Mouse (Mus musculus) spleen, adult 2 months (tissue): Measurements from ENCODE around the gene Tns2. TPM values are rescaled to one million over a fixed set of nuclear protein-coding genes. Genes with fewer than 3 reads are reported as not detected.

Experiments
- DNase-seq, 2 experiments: peaks; one replicate each; pipeline versions ENCODE4 v3.0.0 to v3.0.0-alpha.2; 2012 to 2021; ENCODE audit warnings: low spot score in 2 of 2, low read depth in 1 of 2
- H3K27ac ChIP-seq: fragments of 200-500 bp; 2 replicates; pipeline ENCODE4 v1.5.1; 2012; ENCODE audit warnings: low read length, inconsistent platforms; ENCODE audit not compliant: insufficient read depth
- H3K27me3 ChIP-seq: fragments of 200-500 bp; 2 replicates; pipeline ENCODE4 v1.6.1; 2012; ENCODE audit warnings: mild to moderate bottlenecking, moderate library complexity, low read length, inconsistent platforms; ENCODE audit not compliant: control insufficient read depth, insufficient read depth
- H3K36me3 ChIP-seq: fragments of 200-500 bp; 2 replicates; pipeline ENCODE4 v1.6.1; 2012; ENCODE audit warnings: mild to moderate bottlenecking, low read length, inconsistent platforms; ENCODE audit not compliant: control insufficient read depth, insufficient read depth
- H3K4me1 ChIP-seq: fragments of 200-500 bp; 2 replicates; pipeline ENCODE4 v1.6.1; 2011; ENCODE audit warnings: inconsistent platforms; ENCODE audit not compliant: control insufficient read depth, insufficient read depth, insufficient read length
- H3K4me3 ChIP-seq: fragments of 200-500 bp; 2 replicates; pipeline ENCODE4 v1.5.1; 2011; ENCODE audit warnings: mild to moderate bottlenecking, inconsistent platforms; ENCODE audit not compliant: insufficient read depth, insufficient read length; ENCODE audit errors: extremely low read depth
- CTCF ChIP-seq: fragments of 200-500 bp; IDR thresholded peaks from 2 replicates; pipeline ENCODE4 v1.5.1; 2011; ENCODE audit warnings: mild to moderate bottlenecking, inconsistent platforms; ENCODE audit not compliant: insufficient read depth, insufficient read length, insufficient replicate concordance; ENCODE audit errors: extremely low read depth
- POLR2A ChIP-seq: fragments of 200-500 bp; IDR thresholded peaks from 2 replicates; pipeline ENCODE4 v1.6.1; 2011; ENCODE audit warnings: low read depth, low read length, inconsistent platforms
- WGBS: fragments of 180-500 bp; shearing (Covaris S2); methylation state at CpG from one replicate; pipeline ENCODE4 v1.1.7; 2018; 5-methylcytosine and 5-hydroxymethylcytosine counted together
- polyA plus RNA-seq: library from polyadenylated mRNA; depleted of rRNA; stranded (reverse); fragments of >200 nt; gene quantifications from 2 replicates; pipeline ENCODE4 v1.2.3, GENCODE M21; 2012

Gene Tns2
- polyA plus RNA-seq, 1 experiment: 44.5 TPM

DNA sequence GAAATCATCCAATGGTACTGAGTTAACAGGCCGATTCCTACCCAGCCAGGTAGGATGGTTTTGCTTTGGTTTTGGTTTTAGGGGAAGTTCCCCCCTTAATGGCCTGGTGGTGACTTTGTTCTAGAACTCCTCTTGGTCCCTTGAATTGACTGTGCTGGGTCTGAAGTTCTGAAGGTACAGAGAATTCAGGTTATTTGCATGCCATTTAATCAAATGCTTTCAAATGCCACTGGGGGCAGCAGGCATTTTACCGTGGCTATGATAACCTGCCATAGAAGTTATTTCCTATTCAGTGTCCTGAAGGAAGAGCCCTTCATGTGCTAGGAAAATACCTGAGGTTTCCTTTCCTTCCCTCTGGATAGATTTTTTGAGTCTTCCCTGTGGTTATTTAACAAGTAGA is 19.8 kb upstream of the Tns2 start:
- Histone ChIP-seq H3K4me1 (0 out of 2 replicates have a peak, but pooled peaks cover under 1% of the 10 kb centered on the region), H3K27ac (no peak overlapping the region), H3K27me3 (no peaks in the 10 kb centered on the region), H3K36me3 (peaks cover 20% of the 10 kb centered on the region), H3K4me3 (no peak overlapping the region)
- TF ChIP-seq CTCF: no peak
- no peak for TF ChIP-seq POLR2A
- 41% methylated on average over 2 of the region's 2 CpGs for WGBS
- no peak for DNase-seq

DNA sequence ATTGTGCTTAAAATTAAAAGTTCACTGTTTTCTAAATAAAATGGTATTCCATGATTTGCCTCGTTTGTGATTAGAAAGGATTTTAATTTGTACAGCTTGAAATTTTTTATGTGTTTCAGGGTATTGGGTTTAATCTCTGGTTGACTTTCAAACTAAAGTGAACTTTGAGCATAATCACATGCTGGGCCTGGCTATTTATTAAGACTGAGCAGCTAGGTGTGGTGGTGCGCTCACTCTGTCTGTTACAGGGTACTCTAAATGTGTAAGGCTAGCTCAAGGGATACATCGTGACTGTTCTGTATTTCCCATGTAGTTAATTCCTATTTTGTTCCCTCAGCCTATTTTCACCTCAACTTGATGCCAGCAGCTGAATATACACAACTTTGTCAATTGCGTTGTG is 18.1 kb upstream of the Tns2 start:
- H3K4me1 ChIP-seq: no peaks in the 10 kb centered on the region
- H3K27ac ChIP-seq: no peak overlapping the region
- TF ChIP-seq POLR2A: no peak
- TF ChIP-seq CTCF: no peak
- no peak overlapping the region for H3K4me3 ChIP-seq
- WGBS: 89% methylated on average over 4 of the region's 4 CpGs
- peaks cover 29% of the 10 kb centered on the region for H3K36me3 ChIP-seq
- no peak for DNase-seq
- no peaks in the 10 kb centered on the region for H3K27me3 ChIP-seq

DNA sequence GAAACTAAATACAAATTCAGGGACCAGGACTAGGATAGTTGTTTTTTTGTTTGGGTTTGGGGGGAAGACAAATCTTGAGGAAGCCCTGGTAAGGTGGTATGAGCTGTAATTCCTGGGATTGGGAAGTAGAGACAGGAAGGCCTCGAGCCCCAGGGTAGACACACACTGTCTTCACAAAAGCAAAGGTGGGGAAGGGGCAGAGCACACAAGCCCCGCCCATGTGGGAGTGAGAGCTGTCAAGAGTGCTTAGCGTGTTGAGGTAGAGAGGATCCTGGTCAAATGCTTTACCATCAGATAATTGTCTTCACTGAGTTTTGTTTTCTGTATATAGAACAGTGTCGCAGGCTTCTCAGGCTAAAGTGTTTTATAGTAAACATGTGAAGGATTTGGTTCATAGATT is 17.2 kb upstream of the Tns2 start:
- DNase-seq: no peak
- TF ChIP-seq POLR2A (no peak), CTCF (no peak)
- no peak overlapping the region for H3K27ac ChIP-seq
- H3K4me3 ChIP-seq: no peak overlapping the region
- H3K36me3 ChIP-seq: peaks cover 35% of the 10 kb centered on the region
- no peaks in the 10 kb centered on the region for H3K4me1 ChIP-seq
- no peaks in the 10 kb centered on the region for H3K27me3 ChIP-seq
- 86% methylated on average over 4 of the region's 4 CpGs for WGBS

DNA sequence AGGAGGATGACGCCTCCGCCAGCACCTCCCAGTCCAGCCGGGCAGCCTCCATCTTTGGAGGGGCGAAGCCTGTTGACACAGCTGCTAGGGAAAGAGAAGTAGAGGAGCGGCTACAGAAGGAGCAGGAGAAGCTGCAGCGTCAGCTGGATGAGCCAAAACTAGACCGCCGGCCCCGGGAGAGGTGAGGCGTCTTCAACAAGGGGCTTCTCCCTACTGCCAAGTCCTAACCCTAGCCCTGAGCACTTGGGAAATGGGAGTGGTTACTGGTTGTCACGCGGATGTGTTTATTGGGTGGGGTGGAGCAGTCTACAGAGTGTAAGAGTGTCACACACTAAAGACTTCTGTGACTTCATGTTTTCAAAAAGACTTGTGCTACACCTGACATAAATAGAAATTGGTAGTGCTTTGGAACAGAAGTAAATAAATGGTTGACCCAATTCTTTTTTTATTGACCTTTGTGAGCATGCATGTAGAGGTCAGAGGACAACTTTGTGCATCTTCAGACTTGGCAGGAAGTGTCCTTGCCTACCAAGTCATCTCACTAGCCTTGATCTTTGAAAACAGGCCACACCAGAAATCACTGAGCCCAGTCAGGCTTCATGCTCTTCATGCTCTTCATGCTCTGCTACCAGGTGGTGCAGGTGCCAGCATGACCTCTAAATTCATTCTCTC is 10.2 kb upstream of the Tns2 start:
- DNase-seq: no peak

DNA sequence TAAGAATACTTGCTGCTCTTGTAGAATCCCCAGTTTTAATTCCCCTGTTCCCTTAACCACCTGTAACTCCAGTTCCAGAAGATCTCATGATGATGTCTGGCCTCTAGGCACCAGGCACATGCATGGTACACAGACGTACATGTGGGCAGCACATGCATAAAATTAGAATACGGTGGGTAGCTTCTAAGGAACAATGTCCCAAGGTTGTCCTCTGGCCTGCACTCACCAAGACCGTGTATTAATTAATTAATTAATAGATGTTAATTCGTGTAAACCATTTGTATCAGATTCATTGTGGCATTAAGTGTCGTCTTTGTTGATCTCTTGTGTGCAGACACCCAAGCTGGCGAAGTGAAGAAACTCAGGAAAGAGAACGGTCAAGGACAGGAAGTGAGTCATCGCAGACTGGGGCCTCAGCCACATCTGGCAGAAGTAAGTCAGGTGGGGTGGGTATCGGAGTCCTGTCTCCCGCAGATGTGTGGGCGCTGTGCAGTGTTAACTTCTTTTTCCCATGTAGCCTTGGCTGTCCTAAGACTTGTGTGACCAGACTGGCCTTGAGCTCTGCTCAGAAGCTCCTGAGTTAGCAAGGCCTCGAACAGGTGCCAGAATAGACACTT is 9.0 kb upstream of the Tns2 start:
- WGBS: 37% methylated on average over 12 of the region's 12 CpGs
- no peak overlapping the region for H3K27ac ChIP-seq
- H3K4me3 ChIP-seq: no peak overlapping the region
- TF ChIP-seq CTCF: no peak
- TF ChIP-seq POLR2A: no peak
- H3K27me3 ChIP-seq: no peaks in the 10 kb centered on the region
- H3K4me1 ChIP-seq: no peaks in the 10 kb centered on the region
- no peak for DNase-seq
- peaks cover 71% of the 10 kb centered on the region for H3K36me3 ChIP-seq

More for the DNA sequence above, 10.2 kb upstream of the Tns2 start:
- Histone ChIP-seq H3K27me3 (no peaks in the 10 kb centered on the region), H3K36me3 (peaks cover 71% of the 10 kb centered on the region), H3K27ac (no peak overlapping the region), H3K4me1 (no peaks in the 10 kb centered on the region), H3K4me3 (no peak overlapping the region)
- TF ChIP-seq CTCF: no peak
- TF ChIP-seq POLR2A: no peak
- 87% methylated on average over 12 of the region's 12 CpGs for WGBS

DNA sequence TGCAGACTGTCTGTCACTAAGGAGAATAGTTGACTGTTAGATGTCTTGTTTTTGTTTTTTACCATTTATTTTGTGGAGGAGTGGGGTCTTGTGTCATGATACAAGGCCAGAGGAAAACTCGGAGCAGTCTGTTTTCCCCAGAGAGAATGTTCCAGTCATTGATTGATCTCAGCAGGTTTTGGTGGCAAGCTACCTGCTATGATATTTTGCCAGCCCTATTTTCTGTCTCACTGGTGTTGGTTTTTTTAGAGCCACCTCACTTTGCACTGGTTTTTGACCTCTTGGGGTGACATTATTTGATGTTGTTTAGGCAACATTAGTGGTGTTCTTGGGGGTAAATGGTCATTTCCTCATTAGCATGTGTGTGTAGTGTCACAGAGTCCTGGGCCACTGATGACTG is 8.5 kb upstream of the Tns2 start:
- Histone ChIP-seq H3K36me3 (peaks cover 70% of the 10 kb centered on the region), H3K4me3 (no peak overlapping the region), H3K4me1 (no peaks in the 10 kb centered on the region), H3K27me3 (no peaks in the 10 kb centered on the region), H3K27ac (no peak overlapping the region)
- DNase-seq: no peak
- 95% methylated on average over 1 of the region's 1 CpGs for WGBS
- no peak for TF ChIP-seq POLR2A
- TF ChIP-seq CTCF: no peak

DNA sequence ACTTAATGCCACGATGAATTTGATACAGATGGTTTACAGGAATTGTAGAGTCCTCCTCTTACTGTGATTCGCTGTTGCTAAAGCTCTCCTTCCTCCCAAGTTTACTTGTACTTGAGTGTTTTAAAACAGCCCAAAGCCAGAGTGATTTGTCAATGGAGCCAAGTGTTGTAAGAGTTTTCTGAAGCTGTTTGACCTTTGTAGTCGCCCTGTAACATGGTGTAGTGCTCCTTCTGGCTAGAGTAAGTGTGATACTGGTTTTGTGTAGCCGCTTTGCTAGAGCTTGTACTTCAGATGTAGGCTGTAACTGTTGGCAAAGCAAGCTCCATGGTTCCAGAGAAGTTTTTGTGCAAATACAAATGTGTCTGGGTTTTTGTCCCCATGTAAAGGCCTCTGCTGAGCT is 8.0 kb upstream of the Tns2 start:
- TF ChIP-seq POLR2A: no peak
- no peak for TF ChIP-seq CTCF

More for the DNA sequence above, 8.0 kb upstream of the Tns2 start:
- H3K27me3 ChIP-seq: no peaks in the 10 kb centered on the region
- no peaks in the 10 kb centered on the region for H3K4me1 ChIP-seq
- 94% methylated on average over 4 of the region's 4 CpGs for WGBS
- no peak overlapping the region for H3K27ac ChIP-seq
- DNase-seq: no peak
- peaks cover 67% of the 10 kb centered on the region for H3K36me3 ChIP-seq
- H3K4me3 ChIP-seq: no peak overlapping the region
